Mouse (Mus musculus) 3134 (cell line): ENCODE measurements at regions not wholly inside any gene's neighbourhood (a gene's known extent, or its start where the extent isn't known, plus 50 kb on each side); places are given as distances from the start of the nearest gene placed in this dataset.

Experiments
- DNase-seq: peaks from one replicate; pipeline ENCODE4 v3.0.0-alpha.2; 2011; ENCODE audit warnings: low spot score; ENCODE audit not compliant: insufficient read length; ENCODE audit errors: extremely low read depth

DNA sequence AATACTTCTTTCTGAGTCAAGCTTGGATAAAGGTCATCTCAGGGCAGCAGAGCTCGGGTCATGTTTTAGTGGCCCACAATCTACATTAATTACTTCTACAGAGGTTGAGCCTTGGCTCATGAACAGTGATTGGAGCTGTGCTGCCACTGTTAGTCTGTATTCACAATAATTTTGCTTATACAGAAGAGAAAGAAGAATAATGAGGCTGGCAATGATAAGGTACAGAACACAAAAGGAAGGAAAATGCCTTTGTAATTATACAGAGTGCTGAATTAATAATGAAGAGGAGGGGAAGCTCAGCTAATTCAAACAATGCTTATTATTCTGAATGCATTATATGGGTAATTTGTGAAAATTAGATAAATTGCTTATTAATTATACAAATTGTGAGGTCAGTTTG is 573.9 kb upstream of the Cblb start:
- DNase-seq = no peak

- no peak for DNase-seq
These were observed 555.3 kb upstream of the Cblb start for GRCm38 (mm10) chr16:51475690-51476089.

DNA sequence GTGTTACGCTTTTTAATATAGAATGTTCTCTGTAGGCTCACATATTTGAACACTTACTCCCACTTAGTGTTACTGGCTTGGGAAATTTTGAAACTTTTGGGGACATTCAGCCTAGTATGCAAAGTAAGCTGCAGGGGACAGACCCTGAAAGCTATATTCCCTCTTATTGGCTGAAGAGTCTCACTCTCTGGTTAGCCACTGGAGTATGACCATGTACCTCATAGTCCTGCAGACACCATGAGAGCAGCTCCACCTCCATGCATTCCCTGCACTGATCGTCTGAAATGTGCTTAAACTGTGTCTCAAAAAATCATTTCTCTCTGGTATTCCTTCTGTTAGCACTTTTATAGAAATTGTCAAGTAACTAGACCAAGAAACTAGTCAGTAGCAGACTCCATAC is 534.9 kb upstream of the Cblb start:
- no peak for DNase-seq

DNA sequence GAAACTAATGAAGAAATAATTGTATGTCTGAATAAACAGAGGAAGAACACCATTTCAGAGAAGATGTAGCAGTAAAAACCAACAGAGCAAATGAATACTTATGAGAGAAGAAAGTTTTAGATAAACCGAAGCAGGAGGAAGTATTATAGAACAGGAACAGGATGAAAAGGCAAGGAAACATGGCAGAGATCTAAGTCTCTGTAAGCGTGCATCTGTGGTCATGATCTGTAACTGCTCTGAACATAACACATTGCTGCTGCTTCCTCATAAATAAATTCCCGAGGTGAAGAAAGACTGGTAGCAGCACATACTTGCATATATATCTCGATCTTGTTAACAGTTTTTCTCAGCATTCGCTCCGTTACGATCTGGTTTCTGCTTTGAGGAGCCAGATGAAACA is 533.2 kb upstream of the Cblb start:
- no peak for DNase-seq

DNA sequence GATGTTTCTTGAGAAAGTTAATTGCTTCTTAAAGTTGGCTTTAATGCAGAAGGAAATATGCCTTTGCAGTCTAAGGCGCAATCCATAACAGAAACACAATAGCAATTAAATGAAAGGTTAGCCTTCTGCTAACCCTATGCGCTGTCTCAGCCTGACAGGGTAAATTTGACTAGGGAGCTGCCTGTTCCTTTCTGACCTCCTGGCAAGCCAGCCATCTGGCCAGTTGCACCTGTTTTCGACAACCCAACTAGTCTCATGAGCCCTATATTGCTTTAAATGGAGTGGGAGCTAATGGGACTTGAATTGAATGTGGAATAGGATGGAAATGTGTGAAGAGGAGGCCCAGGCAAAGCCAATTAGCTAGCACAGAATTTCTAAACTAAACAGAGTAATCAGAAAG is 513.9 kb upstream of the Cblb start:
- DNase-seq = no peak

GRCm38 (mm10) chr16:51520762-51521161 is 510.3 kb upstream of the Cblb start:
- DNase-seq = no peak

DNA sequence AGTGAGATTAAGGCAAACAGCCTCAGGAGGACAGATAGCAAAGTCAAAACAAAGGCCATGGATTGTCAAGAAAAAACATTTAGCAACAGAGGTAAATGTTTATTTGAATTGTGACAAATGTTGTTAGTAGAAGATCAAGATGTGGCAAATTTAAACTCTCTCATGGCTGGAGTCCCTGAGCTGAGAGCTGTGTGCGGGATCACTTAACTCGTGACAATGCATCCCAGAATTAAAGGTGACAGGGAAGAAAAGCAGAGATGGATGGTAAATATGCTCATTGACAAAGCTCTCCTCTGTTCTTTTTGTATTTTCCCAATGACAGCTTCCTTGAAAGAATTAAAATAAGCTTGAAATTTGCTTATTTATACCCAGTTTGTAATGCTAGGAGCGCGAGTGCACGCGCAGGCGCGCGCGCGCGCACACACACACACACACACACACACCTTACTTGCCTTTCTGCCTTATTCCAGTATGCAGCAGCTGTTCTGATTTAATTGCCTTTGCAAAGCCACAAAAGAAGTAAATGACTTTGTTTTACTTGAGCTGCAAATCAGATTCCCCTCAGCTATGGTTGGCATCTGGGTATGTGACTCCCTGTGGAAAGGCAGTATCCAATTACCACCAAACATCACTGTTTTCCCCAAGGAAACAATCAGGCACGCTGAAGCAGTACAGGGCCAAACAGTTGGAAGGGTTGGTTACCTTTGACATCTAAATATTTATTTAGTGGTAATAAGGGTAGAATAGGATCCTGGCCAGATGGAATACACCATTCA is 509.5 kb upstream of the Cblb start:
- no peak for DNase-seq

GRCm38 (mm10) chr16:51524023-51524422 is 507.0 kb upstream of the Cblb start:
- DNase-seq = no peak

DNA sequence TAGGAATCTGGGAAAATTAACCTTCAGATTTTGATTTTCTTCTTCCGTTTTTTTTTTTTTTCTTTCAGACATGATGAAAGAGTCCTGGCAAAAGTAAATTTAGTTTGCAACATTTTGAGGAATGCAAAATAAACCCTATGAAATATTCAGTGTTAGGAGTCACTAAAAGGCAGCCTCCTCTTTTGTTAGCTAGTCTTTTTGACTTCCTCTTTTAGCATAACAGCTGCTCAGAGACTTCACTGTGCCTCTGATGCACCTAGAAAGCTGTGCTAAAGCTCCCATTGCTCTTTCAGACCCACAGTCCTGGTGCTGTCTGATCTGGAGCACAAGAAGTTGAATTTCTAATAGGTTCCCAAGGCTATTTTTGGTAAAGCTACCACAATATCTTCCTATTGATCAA is 498.5 kb upstream of the Cblb start:
- no peak for DNase-seq

DNA sequence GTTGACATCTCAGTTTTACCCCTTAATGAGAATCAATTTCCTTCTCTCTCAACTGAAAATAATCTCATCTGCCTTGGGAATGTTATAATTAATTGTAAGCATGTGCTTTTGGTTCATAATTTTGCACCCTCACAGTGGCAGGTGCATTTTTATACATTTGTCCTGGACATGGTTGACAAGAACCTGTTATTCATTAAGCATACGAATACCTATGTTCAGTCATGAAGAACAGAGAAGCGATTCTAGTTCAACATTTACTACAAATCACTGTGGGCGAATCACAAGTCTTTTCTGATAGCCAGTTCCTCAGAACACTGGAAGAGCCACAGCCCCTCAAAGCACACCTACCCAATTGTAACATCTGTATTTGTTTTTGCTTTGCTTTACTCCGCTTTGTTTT is 487.3 kb upstream of the Cblb start:
- no peak for DNase-seq

- no peak for DNase-seq
These were observed 484.0 kb upstream of the Cblb start for GRCm38 (mm10) chr16:51547032-51547431.

- no peak for DNase-seq
These were observed 468.0 kb upstream of the Cblb start for GRCm38 (mm10) chr16:51562866-51563658.

DNA sequence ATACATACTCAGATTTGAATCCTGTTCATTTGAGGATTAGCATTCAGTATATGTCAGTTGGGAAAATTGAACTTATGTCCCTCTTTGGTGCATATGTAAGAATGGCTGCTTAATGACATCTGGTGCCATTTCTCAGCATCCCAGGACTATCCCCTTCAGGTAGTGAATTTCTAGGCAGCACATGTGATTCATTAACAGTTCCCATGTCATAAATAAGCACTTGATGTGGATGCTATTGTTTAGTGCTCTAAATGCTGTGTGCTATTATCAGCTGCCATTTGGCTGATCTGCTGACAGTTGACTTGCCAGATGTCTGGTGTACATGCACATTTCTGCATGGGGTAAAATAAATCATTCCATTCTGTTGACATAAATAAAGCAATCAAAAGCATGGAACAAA is 467.0 kb upstream of the Cblb start:
- DNase-seq = no peak

DNA sequence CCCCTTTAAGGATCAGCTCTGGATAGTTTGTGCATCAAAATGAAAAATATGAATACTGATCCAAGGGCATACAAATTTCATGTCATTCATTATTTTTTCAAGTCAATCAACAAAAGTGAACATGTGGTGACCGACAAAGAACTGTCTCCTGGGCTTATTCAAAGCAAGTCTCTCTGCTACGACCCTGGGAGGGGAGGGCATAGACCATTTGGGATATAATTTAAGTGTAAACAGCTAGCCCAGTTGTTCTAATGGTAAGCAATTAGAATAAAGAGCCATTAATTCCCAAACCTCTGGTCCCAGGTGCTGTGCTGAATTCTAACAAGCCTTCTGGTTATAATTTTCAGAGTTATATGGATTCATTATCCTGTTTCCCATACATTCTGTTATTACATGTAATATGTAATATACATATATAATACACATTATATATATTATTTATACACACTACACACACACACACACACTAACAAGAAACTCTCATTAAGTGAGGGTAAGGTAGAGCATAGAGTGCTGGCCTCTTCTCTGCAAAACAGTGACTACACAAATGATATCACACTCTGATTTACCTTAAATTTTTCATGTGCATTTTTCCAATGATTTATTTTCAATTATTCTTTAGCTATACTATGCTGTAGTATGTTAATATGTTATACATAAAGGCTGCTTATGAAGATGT is 453.0 kb upstream of the Cblb start:
- DNase-seq = no peak

- DNase-seq = no peak
These were observed 450.5 kb upstream of the Cblb start for GRCm38 (mm10) chr16:51580525-51580924.

DNA sequence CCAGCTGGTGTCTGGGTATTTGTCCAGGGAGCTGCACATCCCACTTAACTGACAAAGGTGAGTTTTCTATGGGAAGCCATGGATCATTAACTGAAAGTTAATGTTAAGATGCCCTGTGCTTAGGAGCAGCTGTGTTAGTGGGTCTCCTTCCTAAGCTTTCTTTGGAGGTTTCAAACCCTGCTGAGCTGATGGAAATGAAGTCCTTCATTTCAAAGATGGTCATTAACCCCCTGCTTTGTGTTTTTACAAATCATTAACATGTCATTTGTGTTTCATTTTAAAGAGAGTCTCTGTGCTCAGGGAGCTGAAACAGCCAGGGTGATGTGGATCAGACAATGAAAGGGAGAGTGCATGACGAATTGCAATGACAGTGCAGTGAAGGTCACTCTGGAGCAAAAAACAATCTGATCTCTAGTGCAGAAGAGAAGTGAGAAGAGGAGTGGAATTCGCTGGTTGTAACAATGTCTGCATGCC is 441.1 kb upstream of the Cblb start:
- no peak for DNase-seq

DNA sequence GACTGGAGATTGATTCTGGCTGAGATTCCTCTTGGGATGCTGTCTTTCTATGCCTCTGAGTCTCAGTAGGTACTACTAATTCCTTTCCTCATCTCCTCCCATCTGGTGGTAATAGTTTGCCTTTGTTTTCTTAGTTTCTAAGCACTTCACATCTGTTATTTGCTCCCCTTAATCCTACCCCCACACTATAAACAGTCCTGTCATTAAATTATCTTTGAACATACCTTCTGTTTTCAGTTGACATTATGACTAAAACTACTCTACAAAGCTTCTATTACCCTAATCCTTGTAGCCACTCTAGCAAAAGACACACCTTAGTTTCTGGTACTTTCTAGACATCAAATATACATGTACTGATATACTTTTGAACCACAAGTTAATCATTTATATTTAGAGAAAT is 413.4 kb upstream of the Cblb start:
- DNase-seq = no peak

DNA sequence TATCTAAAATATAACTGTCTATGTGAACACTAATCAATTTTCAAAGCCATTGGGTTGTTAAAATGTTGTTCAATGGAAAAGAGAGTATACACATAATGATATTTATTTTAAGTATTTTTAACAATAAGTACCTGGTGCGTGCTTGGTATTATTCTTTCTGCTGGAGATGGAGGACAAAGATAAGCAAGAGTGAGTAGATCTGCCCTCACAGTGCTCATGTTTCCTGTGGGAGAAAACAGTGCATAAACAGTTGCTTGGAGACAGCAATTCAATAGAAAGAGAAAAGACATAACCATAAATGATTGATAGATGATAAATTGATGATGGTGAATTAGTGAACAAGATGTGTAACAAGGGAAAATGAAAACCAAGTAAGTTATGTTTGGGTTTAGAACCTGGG is 384.4 kb upstream of the Cblb start:
- no peak for DNase-seq

DNA sequence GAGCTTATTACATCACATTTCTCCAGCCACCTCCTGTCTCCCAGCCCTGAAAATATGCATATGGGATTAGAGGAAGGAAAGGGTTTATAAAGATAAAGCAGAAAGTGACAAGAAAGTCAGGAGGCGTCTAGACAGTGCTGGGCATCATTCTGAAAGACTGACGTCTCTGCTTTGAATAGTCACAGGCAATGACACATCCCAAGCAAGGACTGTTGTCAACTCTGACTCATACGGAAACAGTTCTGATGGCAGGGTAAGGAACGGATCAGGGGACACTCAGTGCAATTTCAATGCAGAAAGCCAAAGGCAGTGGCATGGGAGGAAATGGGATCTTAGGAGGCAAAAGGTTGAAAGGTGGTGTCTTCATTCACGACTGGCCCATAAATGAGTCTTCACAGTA is 380.9 kb upstream of the Cblb start:
- DNase-seq = no peak

DNA sequence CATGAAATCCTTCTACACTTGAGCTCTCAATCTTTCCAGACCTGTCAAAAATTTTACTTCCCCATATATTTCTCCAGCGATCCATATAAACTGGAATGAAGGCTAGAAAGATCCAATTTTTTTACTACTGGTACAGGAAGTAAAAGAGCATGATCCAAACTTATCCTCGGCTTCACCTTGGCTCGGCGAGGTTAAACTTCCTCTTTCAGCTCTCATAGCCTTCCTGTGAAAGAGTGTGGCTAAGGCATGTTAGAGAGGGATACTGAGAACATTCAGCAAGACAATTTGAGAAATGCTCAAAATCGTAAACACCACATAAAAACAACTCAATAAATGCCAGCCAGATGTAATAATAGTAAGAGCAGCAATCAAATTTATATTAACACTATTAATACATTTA is 380.3 kb upstream of the Cblb start:
- no peak for DNase-seq

- DNase-seq = no peak
These were observed 369.3 kb upstream of the Cblb start for GRCm38 (mm10) chr16:51661693-51662092.

DNA sequence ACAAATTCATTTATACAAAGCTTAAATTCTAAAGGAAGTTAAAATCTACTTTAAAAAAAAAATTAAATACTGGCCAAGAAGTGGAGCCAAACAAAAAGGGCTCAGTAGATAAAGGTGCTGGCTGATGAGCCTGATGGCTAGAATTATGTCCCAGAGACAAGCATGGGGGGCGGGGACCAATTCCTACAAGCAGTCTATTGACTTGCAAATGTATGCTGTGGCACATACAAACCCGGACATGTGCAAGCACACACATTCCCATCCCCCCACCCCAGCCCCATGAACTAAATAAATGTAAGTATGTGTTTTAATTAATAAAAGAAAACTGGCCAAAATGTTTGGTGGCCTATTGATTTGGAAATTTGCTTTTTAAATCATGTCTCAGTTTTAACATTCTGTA is 366.7 kb upstream of the Cblb start:
- no peak for DNase-seq
